Mouse (Mus musculus) thymus, postnatal 0 days (tissue): ENCODE data around the gene Klrk1. TPM values are rescaled to one million over a fixed set of nuclear protein-coding genes. Genes with fewer than 3 reads are reported as not detected.
"Not testable (repeated sequence)": the region's sequence is repeated elsewhere in the genome, so short reads cannot be mapped to it uniquely, and the experiment has no call there.

Experiments
- DNase-seq: peaks from one replicate; pipeline ENCODE4 v3.0.0-alpha.2; 2015; ENCODE audit warnings: low spot score
- polyA plus RNA-seq: library from polyadenylated mRNA; unstranded; fragments of >200 nt; fragmentation: Nextera tagmentation; extraction: Ambion mirVana; gene quantifications from 2 replicates; pipeline ENCODE4 v1.2.1, GENCODE M21; 2015

The Klrk1 gene
- polyA plus RNA-seq: 4.5 and 4.8 TPM in 2 replicates

DNA sequence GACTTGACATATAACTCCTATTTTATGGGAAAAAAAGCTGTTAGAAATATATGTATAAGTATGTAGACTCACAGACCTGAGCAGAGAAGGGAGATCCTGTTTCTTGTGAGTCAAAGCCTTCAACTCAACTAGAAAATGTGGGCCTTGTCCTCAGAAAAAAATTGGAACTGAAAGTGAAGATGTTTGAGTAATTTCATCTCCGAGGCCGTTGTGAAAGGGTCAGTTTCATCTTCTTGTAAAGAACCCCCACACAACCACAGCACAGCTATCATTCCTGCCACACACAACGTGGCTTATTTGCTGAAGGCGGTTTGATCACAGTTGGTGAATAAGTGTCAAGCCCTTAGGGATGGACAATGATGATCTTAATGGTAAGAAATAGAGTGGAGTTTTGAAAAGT is at the start of gene Klrk1:
Klrk1 (minus strand) TSS at position 130 of the 400 bp plus-strand sequence.
- no peak for DNase-seq

DNA sequence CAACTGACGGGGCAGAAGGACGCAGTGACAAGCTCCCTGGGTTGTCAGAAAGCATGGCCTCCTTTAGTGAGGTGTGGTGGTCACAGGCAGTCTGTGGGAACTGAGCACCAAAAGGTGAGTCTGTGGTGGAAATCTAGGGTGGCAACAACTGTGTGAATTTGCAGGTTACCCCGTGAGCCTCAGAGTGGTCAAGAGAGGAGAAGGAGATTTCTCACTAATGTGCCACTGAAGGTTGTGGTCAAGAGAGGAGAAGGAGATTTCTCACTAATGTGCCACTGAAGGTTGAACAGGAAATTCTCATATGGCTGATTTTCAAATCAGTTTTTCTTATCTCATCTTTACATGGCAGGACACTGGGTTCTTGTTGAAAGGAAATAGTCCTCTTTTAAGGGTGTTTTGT is 37.6 kb upstream of the Klrk1 start:
- not testable (repeated sequence) for DNase-seq

DNA sequence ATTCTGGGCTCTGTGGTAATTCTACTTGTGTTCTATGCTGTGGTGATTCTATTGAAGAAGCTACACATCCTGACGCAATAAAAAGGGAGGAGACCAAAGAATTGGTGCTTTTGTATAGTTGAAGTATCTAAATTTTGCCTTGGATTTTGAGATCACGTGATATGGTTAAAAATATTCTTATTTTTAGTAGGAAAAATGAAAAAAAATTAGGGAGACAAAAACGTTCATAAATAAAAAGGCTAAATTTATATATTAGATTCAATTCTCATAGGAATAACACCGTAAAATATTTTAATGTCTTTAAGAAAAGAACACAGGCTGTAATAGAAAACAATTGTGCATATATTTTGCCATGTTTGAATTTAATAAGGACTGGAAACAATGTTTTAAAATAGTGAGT is 36.9 kb upstream of the Klrk1 start, which contains the start of gene Klrc2:
Klrc2 (minus strand) TSS at position 101 of the 400 bp plus-strand sequence.
- DNase-seq: not testable (repeated sequence)

DNA sequence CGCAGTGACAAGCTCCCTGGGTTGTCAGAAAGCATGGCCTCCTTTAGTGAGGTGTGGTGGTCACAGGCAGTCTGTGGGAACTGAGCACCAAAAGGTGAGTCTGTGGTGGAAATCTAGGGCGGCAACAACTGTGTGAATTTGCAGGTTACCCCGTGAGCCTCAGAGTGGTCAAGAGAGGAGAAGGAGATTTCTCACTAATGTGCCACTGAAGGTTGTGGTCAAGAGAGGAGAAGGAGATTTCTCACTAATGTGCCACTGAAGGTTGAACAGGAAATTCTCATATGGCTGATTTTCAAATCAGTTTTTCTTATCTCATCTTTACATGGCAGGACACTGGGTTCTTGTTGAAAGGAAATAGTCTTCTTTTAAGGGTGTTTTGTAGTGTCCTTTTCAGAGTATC is 20.4 kb upstream of the Klrk1 start:
- DNase-seq: not testable (repeated sequence)

DNA sequence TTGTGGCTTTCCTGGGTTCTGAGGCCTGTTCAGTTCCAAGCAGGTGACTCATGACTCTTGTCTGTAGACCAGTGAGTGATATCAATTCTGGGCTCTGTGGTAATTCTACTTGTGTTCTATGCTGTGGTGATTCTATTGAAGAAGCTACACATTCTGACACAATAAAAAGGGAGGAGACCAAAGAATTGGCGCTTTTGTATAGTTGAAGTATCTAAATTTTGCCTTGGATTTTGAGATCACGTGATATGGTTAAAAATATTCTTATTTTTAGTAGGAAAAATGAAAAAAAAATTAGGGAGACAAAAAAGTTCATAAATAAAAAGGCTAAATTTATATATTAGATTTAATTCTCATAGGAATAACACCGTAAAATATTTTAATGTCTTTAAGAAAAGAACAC is 19.6 kb upstream of the Klrk1 start, which contains the start of gene Klrc3:
Klrc3 (minus strand) TSS at position 101 of the 400 bp plus-strand sequence.
- DNase-seq: not testable (repeated sequence)

- DNase-seq: not testable (repeated sequence)
Observed at GRCm38 (mm10) chr6:129631046-129631445, 7.4 kb upstream of the Klrk1 start.

GRCm38 (mm10) chr6:129608372-129608771 is 15.3 kb downstream of the Klrk1 start:
- peak; percentile 27 for DNase-seq

DNA sequence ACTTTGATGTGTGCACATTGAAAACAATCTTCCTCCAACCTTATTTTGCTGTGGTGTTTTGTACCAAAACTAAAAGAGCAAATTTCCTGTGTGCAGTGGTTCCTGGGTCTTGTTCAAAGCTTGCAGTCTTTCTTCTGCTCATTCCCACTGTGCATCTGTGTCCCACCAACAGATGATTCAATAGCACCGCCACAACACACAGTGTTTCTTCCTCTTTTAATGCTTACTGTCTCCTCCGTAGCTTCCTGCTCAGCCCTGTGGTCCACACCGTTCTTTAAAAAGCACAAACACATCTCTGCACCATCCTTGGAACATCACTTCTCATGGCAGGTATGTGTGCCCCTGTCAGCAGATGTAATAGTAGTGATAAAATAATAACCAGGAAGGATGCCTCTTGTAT is 32.2 kb downstream of the Klrk1 start, which contains the start of gene Klrd1:
Klrd1 (plus strand) TSS at position 275 of the 400 bp plus-strand sequence.
- peak; percentile 10 for DNase-seq

- no peak for DNase-seq
Observed at GRCm38 (mm10) chr6:129583014-129583413, 40.6 kb downstream of the Klrk1 start.

DNA sequence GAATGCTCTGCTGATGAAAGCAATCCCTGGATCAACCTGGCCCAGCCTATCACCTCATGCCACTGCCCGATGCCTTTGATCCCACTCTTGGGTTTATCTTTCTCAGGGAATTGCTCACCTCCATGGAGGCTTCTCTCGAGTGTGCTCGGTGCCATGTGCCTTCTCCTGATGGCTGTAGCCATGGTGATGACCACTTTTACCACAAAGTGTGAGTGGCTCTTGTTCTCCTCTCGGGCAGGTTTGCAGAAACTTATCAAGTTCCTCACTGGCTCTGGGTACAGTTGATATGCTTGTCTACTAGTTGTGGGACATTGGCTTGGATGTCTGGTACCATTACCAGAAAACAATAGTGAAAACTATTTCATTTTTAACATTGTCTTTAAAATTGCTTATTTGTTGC is 41.8 kb downstream of the Klrk1 start:
- no peak for DNase-seq

GRCm38 (mm10) chr6:129581274-129581673 is 42.4 kb downstream of the Klrk1 start:
- no peak for DNase-seq

- no peak for DNase-seq
Observed at GRCm38 (mm10) chr6:129577605-129578004, 46.1 kb downstream of the Klrk1 start, which contains the start of gene Klre1. Gene Klre1, plus strand, starts transcription at chr6:129577905.

DNA sequence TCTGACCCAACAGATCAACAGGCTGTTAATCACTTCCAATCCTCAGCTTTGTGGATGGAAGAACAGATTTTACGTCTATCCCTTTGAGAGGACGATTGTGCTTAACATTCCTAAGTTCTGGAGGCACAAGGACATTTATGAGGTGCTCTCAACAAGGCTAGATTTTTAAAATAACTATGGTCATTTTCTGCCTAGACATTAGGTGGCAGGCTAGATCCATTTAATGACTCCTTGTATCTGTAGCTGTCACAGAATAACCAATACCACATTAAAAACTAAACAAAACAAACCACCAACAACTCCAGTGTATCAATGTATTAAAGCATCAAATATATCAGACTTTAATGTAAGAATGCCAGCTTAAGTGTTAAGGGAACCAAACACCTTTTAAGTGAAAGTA is 48.3 kb downstream of the Klrk1 start:
- no peak for DNase-seq

DNA sequence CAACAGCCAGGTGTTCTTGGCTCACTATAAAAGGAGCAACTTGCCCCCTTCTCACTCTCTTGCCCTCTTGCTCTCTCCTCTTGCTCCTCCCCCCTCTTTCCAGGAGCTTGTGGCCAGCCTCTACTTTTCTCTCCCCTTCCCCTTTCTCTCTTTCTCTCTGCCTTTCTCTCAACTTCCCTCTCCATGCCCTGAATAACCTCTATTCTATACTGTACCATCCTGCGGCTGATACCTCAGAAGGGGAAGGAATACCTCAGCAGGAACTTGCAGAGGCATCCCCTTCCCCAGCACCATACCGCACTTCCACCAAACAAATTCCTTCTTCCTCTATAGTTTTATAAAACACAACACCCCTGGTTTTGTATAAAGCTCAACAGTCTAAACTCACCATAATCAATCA is 58.4 kb downstream of the Klrk1 start:
- DNase-seq: no peak

Other genes with a start within 250 kb of the Klrk1 start
- gene Clec12b, start 238.0 kb downstream of the Klrk1 start, polyA plus RNA-seq: 0.15 and 0.46 TPM in 2 replicates
- 0.85 and 0.91 TPM in 2 replicates for gene Clec1b, start 226.6 kb downstream of the Klrk1 start, polyA plus RNA-seq
- gene Clec9a, start 215.0 kb downstream of the Klrk1 start, polyA plus RNA-seq: 0.18 and 0.39 TPM in 2 replicates
- 0.75 and 1.1 TPM in 2 replicates for gene Clec1a, start 171.9 kb downstream of the Klrk1 start, polyA plus RNA-seq
- gene Olr1, start 116.7 kb downstream of the Klrk1 start, polyA plus RNA-seq: 0.09 and 0.12 TPM in 2 replicates
- not detected in 2 replicates for gene Tmem52b, start 111.3 kb downstream of the Klrk1 start, polyA plus RNA-seq
- gene Gabarapl1, start 90.7 kb downstream of the Klrk1 start, polyA plus RNA-seq: 32.0 and 34.1 TPM in 2 replicates
- 0.45 and 0.74 TPM in 2 replicates for gene Klre1, start 46.0 kb downstream of the Klrk1 start, polyA plus RNA-seq
- gene Klrd1, start 32.1 kb downstream of the Klrk1 start, polyA plus RNA-seq: 9.1 and 12.2 TPM in 2 replicates
- gene Klrc3, start 19.5 kb upstream of the Klrk1 start, polyA plus RNA-seq: not detected in 2 replicates
- gene Klrc2, start 36.8 kb upstream of the Klrk1 start, polyA plus RNA-seq: 0.57 and 0.62 TPM in 2 replicates
- 2.0 and 2.4 TPM in 2 replicates for gene Klrc1, start 55.1 kb upstream of the Klrk1 start, polyA plus RNA-seq
- not detected in 2 replicates for gene Klri1, start 93.3 kb upstream of the Klrk1 start, polyA plus RNA-seq
- gene Klri2, start 116.6 kb upstream of the Klrk1 start, polyA plus RNA-seq: 0.18 and 0.31 TPM in 2 replicates
- 0.21 and 0.41 TPM in 2 replicates for gene Gm156, start 160.4 kb upstream of the Klrk1 start, polyA plus RNA-seq
- not detected in 2 replicates for gene Gm17631, start 238.8 kb upstream of the Klrk1 start, polyA plus RNA-seq